Mouse (Mus musculus) R1 (cell line): Measurements from ENCODE around the gene Tesk2.

Experiments
- DNase-seq: peaks from one replicate; pipeline ENCODE4 v3.0.0-alpha.2; 2018; ENCODE audit warnings: low read depth, low spot score

Tesk2 gene

DNA sequence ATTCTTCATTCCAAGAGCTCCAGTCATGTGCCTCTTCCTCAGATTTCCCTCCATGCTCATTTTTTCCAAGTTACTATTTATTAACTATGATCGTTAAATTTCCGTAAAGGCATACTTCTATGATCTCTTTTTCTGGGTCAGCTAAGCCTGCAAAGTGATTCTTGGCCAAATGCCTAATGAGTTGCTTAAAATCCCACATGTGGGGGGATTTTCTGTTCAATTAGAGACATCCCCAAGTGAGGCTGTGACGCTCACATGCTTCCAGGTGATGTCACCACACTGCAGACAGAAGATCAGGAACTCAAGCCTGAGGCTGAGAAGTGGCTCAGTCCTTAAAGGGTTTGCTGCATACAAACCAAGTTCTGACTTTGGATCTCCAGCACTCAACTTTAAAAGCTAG, 129.2 kb downstream of the Tesk2 start:
- DNase-seq, result no peak

DNA sequence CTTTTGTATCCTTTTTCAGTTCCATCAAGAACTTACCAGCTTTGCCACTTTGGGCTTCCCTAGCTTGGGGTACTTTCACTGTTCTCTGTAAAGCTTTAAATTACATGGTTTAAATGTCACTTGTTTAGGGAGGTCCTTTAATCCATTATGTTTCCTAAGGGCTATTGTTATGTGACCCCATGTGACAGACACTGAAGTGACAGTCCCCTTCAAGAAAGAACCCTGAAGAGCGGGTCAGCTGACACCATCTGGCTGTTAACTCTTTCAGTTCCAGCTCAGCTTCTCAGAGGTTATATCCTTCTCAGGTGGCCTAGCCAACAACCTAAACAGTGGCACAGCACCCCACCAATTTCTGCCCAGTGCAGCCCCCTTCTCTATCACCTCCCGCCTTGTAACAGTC, 133.5 kb downstream of the Tesk2 start:
- no peak for DNase-seq
